Mouse (Mus musculus) limb, embryonic 14.5 days (tissue): ENCODE measurements at regions not wholly inside any gene's neighbourhood (a gene's known extent, or its start where the extent isn't known, plus 50 kb on each side); places are given as distances from the start of the nearest gene placed in this dataset.

Experiments used
- ATAC-seq: fragments of 200-750 bp; cut with Nextera tagmentation; 2 replicates; pipeline ENCODE4 v1.8.0; 2017; ENCODE audit warnings: low read depth, moderate number of reproducible peaks, moderate TSS enrichment; ENCODE audit not compliant: low FRiP score
- DNase-seq: peaks from one replicate; pipeline ENCODE4 v3.0.0-alpha.2; 2015; ENCODE audit warnings: low spot score
- H3K27ac ChIP-seq: fragments of 300-500 bp; sonication (generic); replicated peaks from 2 replicates; pipeline ENCODE4 v1.5.1; 2014; ENCODE audit warnings: low read depth, mild to moderate bottlenecking, low read length, moderate library complexity, mixed read lengths
- H3K27me3 ChIP-seq: fragments of 300-500 bp; sonication (generic); 2 replicates; pipeline ENCODE4 v1.6.1; 2014; ENCODE audit warnings: low read length, mixed read lengths; ENCODE audit not compliant: control insufficient read depth, insufficient read depth
- H3K36me3 ChIP-seq: fragments of 300-500 bp; sonication (generic); 2 replicates; pipeline ENCODE4 v1.6.1; 2014; ENCODE audit warnings: mild to moderate bottlenecking, low read length, moderate library complexity, mixed read lengths; ENCODE audit not compliant: control insufficient read depth, insufficient read depth
- H3K4me1 ChIP-seq: fragments of 300-500 bp; sonication (generic); 2 replicates; pipeline ENCODE4 v1.6.1; 2014; ENCODE audit warnings: antibody characterized with exemption, low read length, mixed read lengths; ENCODE audit not compliant: control insufficient read depth, insufficient read depth
- H3K4me2 ChIP-seq: fragments of 300-500 bp; sonication (generic); replicated peaks from 2 replicates; pipeline ENCODE4 v1.6.1; 2014; ENCODE audit warnings: low read depth, mild to moderate bottlenecking, low read length, moderate library complexity; ENCODE audit not compliant: severe bottlenecking
- H3K4me3 ChIP-seq: fragments of 300-500 bp; sonication (generic); replicated peaks from 2 replicates; pipeline ENCODE4 v1.5.1; 2014; ENCODE audit warnings: low read length
- H3K9ac ChIP-seq: fragments of 300-500 bp; sonication (generic); 2 replicates; pipeline ENCODE4 v1.6.1; 2014; ENCODE audit warnings: mild to moderate bottlenecking, low read depth, low read length, moderate library complexity; ENCODE audit not compliant: severe bottlenecking
- H3K9me3 ChIP-seq: fragments of 300-500 bp; sonication (generic); 2 replicates; pipeline ENCODE4 v1.6.1; 2016; ENCODE audit warnings: low read length; ENCODE audit not compliant: control insufficient read depth
- POLR2A ChIP-seq: fragments of 200-500 bp; IDR thresholded peaks from 2 replicates; pipeline ENCODE4 v1.8.0; 2012; ENCODE audit warnings: inconsistent platforms, mild to moderate bottlenecking, moderate library complexity, borderline replicate concordance; ENCODE audit not compliant: insufficient read depth, insufficient read length; ENCODE audit errors: extremely low read depth
- WGBS: fragments of 180-500 bp; shearing (Covaris S2); extraction: QIAGEN DNeasy Blood & Tissue Kit; methylation state at CpG from one replicate; pipeline ENCODE4 v1.1.7; 2014; 5-methylcytosine and 5-hydroxymethylcytosine counted together

GRCm38 (mm10) chr14:114374847-114375246 is 717.2 kb upstream of the Gpc5 start:
- H3K4me3 ChIP-seq = no peak overlapping the region
- WGBS = 94% methylated on average over 3 of the region's 3 CpGs
- H3K4me1 ChIP-seq = no peaks in the 10 kb centered on the region
- no peak overlapping the region for H3K4me2 ChIP-seq
- H3K27me3 ChIP-seq = no peaks in the 10 kb centered on the region
- no peak for TF ChIP-seq POLR2A
- no peaks in the 10 kb centered on the region for H3K36me3 ChIP-seq
- no peak for DNase-seq
- H3K27ac ChIP-seq = no peak overlapping the region
- no peak overlapping the region for H3K9ac ChIP-seq
- H3K9me3 ChIP-seq = no peaks in the 10 kb centered on the region
- no peak for ATAC-seq

GRCm38 (mm10) chr14:114398861-114399557 is 693.0 kb upstream of the Gpc5 start:
- Histone ChIP-seq H3K27ac (no peak overlapping the region), H3K27me3 (no peaks in the 10 kb centered on the region), H3K4me1 (no peaks in the 10 kb centered on the region), H3K36me3 (no peaks in the 10 kb centered on the region), H3K4me2 (no peak overlapping the region), H3K4me3 (no peak overlapping the region), H3K9me3 (no peaks in the 10 kb centered on the region), H3K9ac (no peak overlapping the region)
- TF ChIP-seq POLR2A = no peak
- 78% methylated on average over 3 of the region's 3 CpGs for WGBS
- DNase-seq = no peak
- ATAC-seq = no peak

GRCm38 (mm10) chr14:114418851-114419250 is 673.2 kb upstream of the Gpc5 start:
- 87% methylated on average over 3 of the region's 3 CpGs for WGBS
- Histone ChIP-seq H3K9ac (no peak overlapping the region), H3K4me2 (no peak overlapping the region), H3K27ac (no peak overlapping the region), H3K27me3 (no peaks in the 10 kb centered on the region), H3K36me3 (no peaks in the 10 kb centered on the region), H3K4me3 (no peak overlapping the region), H3K4me1 (no peaks in the 10 kb centered on the region), H3K9me3 (no peaks in the 10 kb centered on the region)
- ATAC-seq = no peak
- DNase-seq = no peak
- no peak for TF ChIP-seq POLR2A

- H3K4me2 ChIP-seq = no peak overlapping the region
- 77% methylated on average over 2 of the region's 2 CpGs for WGBS
- ATAC-seq (no peak), DNase-seq (no peak)
- no peaks in the 10 kb centered on the region for H3K9me3 ChIP-seq
- no peak for TF ChIP-seq POLR2A
- H3K27me3 ChIP-seq = no peaks in the 10 kb centered on the region
- no peak overlapping the region for H3K27ac ChIP-seq
- no peak overlapping the region for H3K4me3 ChIP-seq
- no peaks in the 10 kb centered on the region for H3K36me3 ChIP-seq
- no peak overlapping the region for H3K9ac ChIP-seq
- no peaks in the 10 kb centered on the region for H3K4me1 ChIP-seq
These were observed 666.5 kb upstream of the Gpc5 start for GRCm38 (mm10) chr14:114425475-114425874.
